Mouse (Mus musculus) spleen, adult 2 months (tissue): ENCODE results near the gene Gm17428. TPM values are rescaled to one million over a fixed set of nuclear protein-coding genes. Genes with fewer than 3 reads are reported as not detected.

Experiments
- DNase-seq, 2 experiments: peaks; one replicate each; pipeline versions ENCODE4 v3.0.0 to v3.0.0-alpha.2; 2012 to 2021; ENCODE audit warnings: low spot score in 2 of 2, low read depth in 1 of 2
- H3K27ac ChIP-seq: fragments of 200-500 bp; 2 replicates; pipeline ENCODE4 v1.5.1; 2012; ENCODE audit warnings: low read length, inconsistent platforms; ENCODE audit not compliant: insufficient read depth
- H3K27me3 ChIP-seq: fragments of 200-500 bp; 2 replicates; pipeline ENCODE4 v1.6.1; 2012; ENCODE audit warnings: mild to moderate bottlenecking, moderate library complexity, low read length, inconsistent platforms; ENCODE audit not compliant: control insufficient read depth, insufficient read depth
- H3K36me3 ChIP-seq: fragments of 200-500 bp; 2 replicates; pipeline ENCODE4 v1.6.1; 2012; ENCODE audit warnings: mild to moderate bottlenecking, low read length, inconsistent platforms; ENCODE audit not compliant: control insufficient read depth, insufficient read depth
- H3K4me1 ChIP-seq: fragments of 200-500 bp; 2 replicates; pipeline ENCODE4 v1.6.1; 2011; ENCODE audit warnings: inconsistent platforms; ENCODE audit not compliant: control insufficient read depth, insufficient read depth, insufficient read length
- H3K4me3 ChIP-seq: fragments of 200-500 bp; 2 replicates; pipeline ENCODE4 v1.5.1; 2011; ENCODE audit warnings: mild to moderate bottlenecking, inconsistent platforms; ENCODE audit not compliant: insufficient read depth, insufficient read length; ENCODE audit errors: extremely low read depth
- CTCF ChIP-seq: fragments of 200-500 bp; IDR thresholded peaks from 2 replicates; pipeline ENCODE4 v1.5.1; 2011; ENCODE audit warnings: mild to moderate bottlenecking, inconsistent platforms; ENCODE audit not compliant: insufficient read depth, insufficient read length, insufficient replicate concordance; ENCODE audit errors: extremely low read depth
- POLR2A ChIP-seq: fragments of 200-500 bp; IDR thresholded peaks from 2 replicates; pipeline ENCODE4 v1.6.1; 2011; ENCODE audit warnings: low read depth, low read length, inconsistent platforms
- WGBS: fragments of 180-500 bp; shearing (Covaris S2); methylation state at CpG from one replicate; pipeline ENCODE4 v1.1.7; 2018; 5-methylcytosine and 5-hydroxymethylcytosine counted together
- polyA plus RNA-seq: library from polyadenylated mRNA; depleted of rRNA; stranded (reverse); fragments of >200 nt; gene quantifications from 2 replicates; pipeline ENCODE4 v1.2.3, GENCODE M21; 2012

Gm17428 gene
- polyA plus RNA-seq, 1 experiment = not detected

GRCm38 (mm10) chr14:54936831-54937160 is 39.9 kb upstream of the Gm17428 start:
- TF ChIP-seq CTCF = no peak
- no peak for TF ChIP-seq POLR2A

GRCm38 (mm10) chr14:54937361-54938182 is 39.2 kb upstream of the Gm17428 start:
- no peak overlapping the region for H3K4me3 ChIP-seq
- 89% methylated on average over 16 of the region's 16 CpGs for WGBS
- H3K27ac ChIP-seq = no peak overlapping the region
- H3K4me1 ChIP-seq = no peaks in the 10 kb centered on the region
- no peak for TF ChIP-seq POLR2A
- TF ChIP-seq CTCF = no peak
- H3K36me3 ChIP-seq = no peaks in the 10 kb centered on the region
- no peak for DNase-seq
- 0 out of 2 replicates have a peak, but pooled peaks cover 1% of the 10 kb centered on the region for H3K27me3 ChIP-seq

More at GRCm38 (mm10) chr14:54936831-54937160, 39.9 kb upstream of the Gm17428 start:
- 0 out of 2 replicates have a peak, but pooled peaks cover 1% of the 10 kb centered on the region for H3K27me3 ChIP-seq
- H3K36me3 ChIP-seq = no peaks in the 10 kb centered on the region
- 37% methylated on average over 6 of the region's 6 CpGs for WGBS
- no peak overlapping the region for H3K27ac ChIP-seq
- H3K4me3 ChIP-seq = no peak overlapping the region
- no peaks in the 10 kb centered on the region for H3K4me1 ChIP-seq
- DNase-seq = no peak

- 0 out of 2 replicates have a peak, but pooled peaks cover 1% of the 10 kb centered on the region for H3K27me3 ChIP-seq
- H3K4me3 ChIP-seq = no peak overlapping the region
- no peak overlapping the region for H3K27ac ChIP-seq
- TF ChIP-seq CTCF (no peak), POLR2A (no peak)
- no peak for DNase-seq
- no peaks in the 10 kb centered on the region for H3K4me1 ChIP-seq
- H3K36me3 ChIP-seq = no peaks in the 10 kb centered on the region
- 82% methylated on average over 15 of the region's 15 CpGs for WGBS
These were observed 38.1 kb upstream of the Gm17428 start for GRCm38 (mm10) chr14:54938431-54939219.

GRCm38 (mm10) chr14:54939434-54940175 is 37.1 kb upstream of the Gm17428 start:
- TF ChIP-seq CTCF = peak; percentile 70; the same call in 1 of the 2 replicates
- TF ChIP-seq POLR2A = no peak
- peak; percentile 29 to 55 for DNase-seq

GRCm38 (mm10) chr14:54940176-54940530 is 36.6 kb upstream of the Gm17428 start:
- no peaks in the 10 kb centered on the region for H3K27me3 ChIP-seq
- no peak overlapping the region for H3K4me3 ChIP-seq
- 75% methylated on average over 3 of the region's 3 CpGs for WGBS
- H3K4me1 ChIP-seq = no peaks in the 10 kb centered on the region
- no peaks in the 10 kb centered on the region for H3K36me3 ChIP-seq
- H3K27ac ChIP-seq = no peak overlapping the region
- no peak for DNase-seq
- no peak for TF ChIP-seq CTCF
- TF ChIP-seq POLR2A = no peak

More at GRCm38 (mm10) chr14:54939434-54940175, 37.1 kb upstream of the Gm17428 start:
- Histone ChIP-seq H3K36me3 (no peaks in the 10 kb centered on the region), H3K27me3 (no peaks in the 10 kb centered on the region), H3K4me1 (no peaks in the 10 kb centered on the region), H3K27ac (no peak overlapping the region), H3K4me3 (no peak overlapping the region)
- 55% methylated on average over 12 of the region's 12 CpGs for WGBS
